Mouse (Mus musculus) kidney, adult 2 months (tissue): ENCODE measurements at regions not wholly inside any gene's neighbourhood (a gene's known extent, or its start where the extent isn't known, plus 50 kb on each side); places are given as distances from the start of the nearest gene placed in this dataset.

Source experiments
- DNase-seq: peaks from one replicate; pipeline ENCODE4 v3.0.0; 2021
- H3K27ac ChIP-seq: fragments of 200-500 bp; 2 replicates; pipeline ENCODE4 v1.5.1; 2012; ENCODE audit warnings: low read depth, low read length, control low read depth, inconsistent platforms; ENCODE audit not compliant: insufficient read depth
- H3K27me3 ChIP-seq: fragments of 200-500 bp; replicated peaks from 2 replicates; pipeline ENCODE4 v1.6.1; 2012; ENCODE audit warnings: mild to moderate bottlenecking, moderate library complexity, low read length, inconsistent platforms; ENCODE audit not compliant: control insufficient read depth, insufficient read depth
- H3K36me3 ChIP-seq: fragments of 200-500 bp; 2 replicates; pipeline ENCODE4 v1.6.1; 2012; ENCODE audit warnings: mild to moderate bottlenecking, moderate library complexity, low read length, inconsistent platforms; ENCODE audit not compliant: control insufficient read depth, insufficient read depth
- H3K4me1 ChIP-seq: fragments of 200-500 bp; 2 replicates; pipeline ENCODE4 v1.6.1; 2011; ENCODE audit warnings: low read length; ENCODE audit not compliant: control insufficient read depth, insufficient read depth
- H3K4me3 ChIP-seq: fragments of 200-500 bp; 2 replicates; pipeline ENCODE4 v1.5.1; 2011; ENCODE audit warnings: mild to moderate bottlenecking, low read depth, low read length, control low read depth; ENCODE audit not compliant: insufficient read depth
- CTCF ChIP-seq: fragments of 200-500 bp; conservative IDR thresholded peaks from 2 replicates; pipeline ENCODE4 v1.5.1; 2011; ENCODE audit warnings: low read depth, mild to moderate bottlenecking, control low read depth, low read length, moderate library complexity, mixed read lengths; ENCODE audit not compliant: insufficient read depth, insufficient read length
- POLR2A ChIP-seq: fragments of 200-500 bp; IDR thresholded peaks from one replicate; pipeline ENCODE4 v1.6.1; 2011; ENCODE audit warnings: low read depth, low read length, control low read depth
- WGBS: fragments of 180-500 bp; shearing (Covaris S2); methylation state at CpG from one replicate; pipeline ENCODE4 v1.1.7; 2018; 5-methylcytosine and 5-hydroxymethylcytosine counted together

- no peaks in the 10 kb centered on the region for H3K36me3 ChIP-seq
- H3K4me3 ChIP-seq: no peak overlapping the region
- H3K27ac ChIP-seq: no peak overlapping the region
- 89% methylated on average over 4 of the region's 4 CpGs for WGBS
- no peak for DNase-seq
- no peaks in the 10 kb centered on the region for H3K27me3 ChIP-seq
- no peak for TF ChIP-seq POLR2A
- TF ChIP-seq CTCF: no peak
- no peaks in the 10 kb centered on the region for H3K4me1 ChIP-seq
These were observed 192.8 kb upstream of the Fggy start for GRCm38 (mm10) chr4:95364376-95365082.

- no peak for TF ChIP-seq CTCF
- no peak for TF ChIP-seq POLR2A
- DNase-seq: no peak
- Histone ChIP-seq H3K27me3 (no peaks in the 10 kb centered on the region), H3K4me3 (no peak overlapping the region), H3K4me1 (peaks cover 4% of the 10 kb centered on the region; the same call in 1 of the 2 replicates), H3K36me3 (no peaks in the 10 kb centered on the region), H3K27ac (no peak overlapping the region)
- 82% methylated on average over 5 of the region's 5 CpGs for WGBS
These were observed 180.9 kb upstream of the Fggy start for GRCm38 (mm10) chr4:95376386-95376785.

- Histone ChIP-seq H3K4me1 (peaks cover 4% of the 10 kb centered on the region; the same call in 1 of the 2 replicates), H3K27me3 (no peaks in the 10 kb centered on the region), H3K36me3 (no peaks in the 10 kb centered on the region), H3K27ac (peak overlapping the region; percentile 69), H3K4me3 (no peak overlapping the region)
- peak; percentile 72 for DNase-seq
- 46% methylated on average over 9 of the region's 9 CpGs for WGBS
- TF ChIP-seq CTCF: no peak
- TF ChIP-seq POLR2A: no peak
These were observed 179.8 kb upstream of the Fggy start for GRCm38 (mm10) chr4:95377222-95378134.

GRCm38 (mm10) chr4:95378645-95379044 lies 178.7 kb upstream of the Fggy start:
- H3K27ac ChIP-seq: no peak overlapping the region
- TF ChIP-seq POLR2A (no peak), CTCF (no peak)
- H3K4me3 ChIP-seq: no peak overlapping the region
- 73% methylated on average over 3 of the region's 3 CpGs for WGBS
- peaks cover 4% of the 10 kb centered on the region; the same call in 1 of the 2 replicates for H3K4me1 ChIP-seq
- no peaks in the 10 kb centered on the region for H3K36me3 ChIP-seq
- DNase-seq: peak; percentile 36
- no peaks in the 10 kb centered on the region for H3K27me3 ChIP-seq

GRCm38 (mm10) chr4:95383216-95383892 lies 174.0 kb upstream of the Fggy start:
- no peak overlapping the region for H3K4me3 ChIP-seq
- WGBS: 85% methylated on average over 8 of the region's 8 CpGs
- H3K36me3 ChIP-seq: no peaks in the 10 kb centered on the region
- TF ChIP-seq POLR2A (no peak), CTCF (no peak)
- no peaks in the 10 kb centered on the region for H3K27me3 ChIP-seq
- 0 out of 2 replicates have a peak, but pooled peaks cover 7% of the 10 kb centered on the region for H3K4me1 ChIP-seq
- DNase-seq: no peak
- no peak overlapping the region for H3K27ac ChIP-seq

GRCm38 (mm10) chr4:95385552-95385951 lies 171.8 kb upstream of the Fggy start:
- Histone ChIP-seq H3K27me3 (no peaks in the 10 kb centered on the region), H3K36me3 (no peaks in the 10 kb centered on the region), H3K4me3 (no peak overlapping the region), H3K27ac (0 out of 2 replicates have a peak overlapping the region, but pooled peaks have one; percentile 7), H3K4me1 (peaks cover 18% of the 10 kb centered on the region; the same call in 1 of the 2 replicates)
- 31% methylated on average over 7 of the region's 7 CpGs for WGBS
- TF ChIP-seq CTCF (no peak), POLR2A (no peak)
- peak; percentile 67 for DNase-seq
